Mouse (Mus musculus) liver, adult 2 months (tissue): ENCODE measurements around the gene Gm44502.

Experiments
- CTCF ChIP-seq: fragments of 200-500 bp; IDR thresholded peaks from 2 replicates; pipeline ENCODE4 v1.5.1; 2011; ENCODE audit warnings: low read depth, low read length, control low read depth
- POLR2A ChIP-seq: fragments of 200-500 bp; IDR thresholded peaks from 2 replicates; pipeline ENCODE4 v1.6.1; 2011; ENCODE audit warnings: low read length, control low read depth; ENCODE audit not compliant: insufficient read depth; ENCODE audit errors: extremely low read depth

DNA sequence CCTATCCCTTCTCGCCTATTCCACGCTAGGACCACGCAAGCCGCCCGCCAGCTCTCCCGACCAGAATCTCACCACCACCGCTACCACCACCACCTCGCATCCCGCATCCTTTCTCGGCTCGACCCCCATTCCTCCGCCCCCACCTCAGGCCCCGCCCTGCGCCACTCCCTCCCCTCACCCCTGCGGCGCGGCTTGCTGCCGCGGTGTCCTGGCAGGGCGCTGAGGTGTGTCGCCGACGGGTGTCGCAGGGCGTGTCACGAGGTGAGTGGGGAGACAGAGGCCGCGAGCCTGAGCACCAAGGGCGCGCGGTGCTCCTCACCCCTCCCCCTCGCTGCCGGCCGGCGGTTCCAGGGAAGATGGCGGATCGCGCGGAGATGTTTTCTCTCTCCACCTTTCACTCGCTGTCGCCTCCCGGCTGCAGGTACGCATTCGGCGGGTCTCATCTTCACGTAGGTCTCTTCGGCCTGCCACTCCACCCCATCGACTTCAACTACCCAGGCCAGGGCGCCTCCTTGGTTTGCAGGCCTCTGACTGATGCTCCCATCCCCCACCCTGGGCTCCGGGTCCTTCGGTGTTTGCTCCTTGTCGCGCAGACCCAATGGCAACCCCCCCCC lies 24.5 kb upstream of the Gm44502 start, which contains the start of gene Mapk8ip2:
- TF ChIP-seq CTCF (no peak), POLR2A (no peak)
